Mouse (Mus musculus) liver, postnatal 0 days (tissue): Measurements from ENCODE around the gene Gm28047.

ENCODE experiments used
- CTCF ChIP-seq: sonication (generic); IDR thresholded peaks from 2 replicates; pipeline ENCODE4 v1.5.1; 2016; ENCODE audit warnings: antibody characterized with exemption, low read depth
- EP300 ChIP-seq: IDR thresholded peaks from 2 replicates; pipeline ENCODE4 v1.6.1; 2016; ENCODE audit warnings: antibody characterized with exemption, low read depth, mild to moderate bottlenecking

DNA sequence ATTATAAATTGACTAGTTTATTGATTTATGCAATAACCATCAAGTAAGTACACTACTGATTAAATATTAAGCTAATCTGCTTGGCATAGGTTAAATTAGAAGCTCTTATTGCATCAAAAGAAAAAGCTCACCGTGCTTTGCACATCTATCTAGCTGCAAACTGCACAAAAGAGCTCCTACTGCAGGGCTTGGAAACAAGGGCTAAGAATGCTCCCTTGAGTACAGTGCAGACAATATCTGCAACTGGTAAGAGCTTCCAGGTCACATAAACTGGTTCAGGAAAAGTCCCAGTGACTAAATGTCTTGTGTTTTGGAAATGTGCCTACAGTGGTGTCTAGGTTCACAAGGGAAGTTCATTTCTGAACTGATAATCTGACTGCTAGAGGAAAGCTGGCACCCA is 62.4 kb downstream of the Gm28047 start:
- TF ChIP-seq CTCF: no peak
- TF ChIP-seq EP300: no peak
